Mouse (Mus musculus) adrenal gland, adult 2 months (tissue): ENCODE measurements around the gene Dapl1. TPM values are rescaled to one million over a fixed set of nuclear protein-coding genes. Genes with fewer than 3 reads are reported as not detected.
A peak's percentile ranks its signal among the peaks of the same experiment; 100 is the strongest.

Source experiments
- DNase-seq: peaks from one replicate; pipeline ENCODE4 v3.0.0; 2021
- polyA plus RNA-seq: library from polyadenylated mRNA; depleted of rRNA; stranded (reverse); fragments of >200 nt; gene quantifications from 2 replicates; pipeline ENCODE4 v1.2.3, GENCODE M21; 2012; rRNA removed
- total RNA-seq, 2 experiments: library from RNA; stranded (reverse); gene quantifications; 2 replicates each; pipeline ENCODE4 v1.2.3; 2021

Dapl1 gene
- total and polyA plus RNA-seq, 3 experiments, result not detected

- DNase-seq, result no peak
Observed at GRCm38 (mm10) chr2:59533971-59534748, 49.7 kb downstream of the Dapl1 start.

GRCm38 (mm10) chr2:59536958-59537357 is 52.5 kb downstream of the Dapl1 start:
- DNase-seq, result no peak

- DNase-seq, result no peak
Observed at GRCm38 (mm10) chr2:59538031-59538430, 53.6 kb downstream of the Dapl1 start.

- no peak for DNase-seq
Observed at GRCm38 (mm10) chr2:59539796-59540195, 55.3 kb downstream of the Dapl1 start.

GRCm38 (mm10) chr2:59541121-59541887 is 56.9 kb downstream of the Dapl1 start:
- DNase-seq, result peak; percentile 78

- DNase-seq, result no peak
Observed at GRCm38 (mm10) chr2:59543543-59544065, 59.2 kb downstream of the Dapl1 start.

GRCm38 (mm10) chr2:59544237-59544909 is 59.9 kb downstream of the Dapl1 start:
- no peak for DNase-seq

GRCm38 (mm10) chr2:59545001-59545400 is 60.5 kb downstream of the Dapl1 start:
- no peak for DNase-seq

- no peak for DNase-seq
Observed at GRCm38 (mm10) chr2:59547369-59548099, 63.1 kb downstream of the Dapl1 start.

- DNase-seq, result no peak
Observed at GRCm38 (mm10) chr2:59552784-59553183, 68.3 kb downstream of the Dapl1 start.

GRCm38 (mm10) chr2:59554373-59554940 is 70.0 kb downstream of the Dapl1 start:
- DNase-seq, result no peak

Other genes with a start within 250 kb of the Dapl1 start
- gene Tanc1, start 127.4 kb downstream of the Dapl1 start, total RNA-seq, result 10 to 100 TPM; 16.4 to 17.3 TPM
- gene Tanc1, start 127.4 kb downstream of the Dapl1 start, polyA plus RNA-seq, result 5.6 and 5.7 TPM in 2 replicates